Mouse (Mus musculus) urinary bladder, postnatal 36 days (tissue): ENCODE results near the gene Islr2.
"Not testable (repeated sequence)": the region's sequence is repeated elsewhere in the genome, so short reads cannot be mapped to it uniquely, and the experiment has no call there.

Experiments used
- DNase-seq, 2 experiments: peaks; one replicate each; pipeline ENCODE4 v3.0.0; 2022; ENCODE audit warnings: low spot score in 2 of 2, mixed read lengths in 1 of 2

The Islr2 gene

GRCm38 (mm10) chr9:58203516-58204447, at the start of gene Islr2, which contains the start of gene Islr:
Gene Islr2 (minus strand): TSS chr9:58204319.
Gene Islr (minus strand): TSS chr9:58204306.
- peak; percentile 45 to 68 for DNase-seq

DNA sequence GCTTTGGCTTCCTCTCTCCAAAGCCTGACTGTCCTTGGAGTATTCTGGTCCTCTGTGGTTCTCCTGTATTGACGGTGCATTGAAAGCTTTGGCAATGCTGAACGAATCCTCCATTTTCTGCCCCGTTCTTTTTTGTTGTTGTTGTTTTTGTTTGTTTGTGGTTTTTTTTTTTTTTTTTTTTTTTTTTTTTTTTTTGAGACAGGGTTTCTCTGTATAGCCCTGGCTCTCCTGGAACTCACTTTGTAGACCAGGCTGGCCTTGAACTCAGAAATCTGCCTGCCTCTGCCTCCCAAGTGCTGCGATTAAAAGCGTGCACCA, 49.6 kb upstream of the Islr2 start:
- DNase-seq, result not testable (repeated sequence)

DNA sequence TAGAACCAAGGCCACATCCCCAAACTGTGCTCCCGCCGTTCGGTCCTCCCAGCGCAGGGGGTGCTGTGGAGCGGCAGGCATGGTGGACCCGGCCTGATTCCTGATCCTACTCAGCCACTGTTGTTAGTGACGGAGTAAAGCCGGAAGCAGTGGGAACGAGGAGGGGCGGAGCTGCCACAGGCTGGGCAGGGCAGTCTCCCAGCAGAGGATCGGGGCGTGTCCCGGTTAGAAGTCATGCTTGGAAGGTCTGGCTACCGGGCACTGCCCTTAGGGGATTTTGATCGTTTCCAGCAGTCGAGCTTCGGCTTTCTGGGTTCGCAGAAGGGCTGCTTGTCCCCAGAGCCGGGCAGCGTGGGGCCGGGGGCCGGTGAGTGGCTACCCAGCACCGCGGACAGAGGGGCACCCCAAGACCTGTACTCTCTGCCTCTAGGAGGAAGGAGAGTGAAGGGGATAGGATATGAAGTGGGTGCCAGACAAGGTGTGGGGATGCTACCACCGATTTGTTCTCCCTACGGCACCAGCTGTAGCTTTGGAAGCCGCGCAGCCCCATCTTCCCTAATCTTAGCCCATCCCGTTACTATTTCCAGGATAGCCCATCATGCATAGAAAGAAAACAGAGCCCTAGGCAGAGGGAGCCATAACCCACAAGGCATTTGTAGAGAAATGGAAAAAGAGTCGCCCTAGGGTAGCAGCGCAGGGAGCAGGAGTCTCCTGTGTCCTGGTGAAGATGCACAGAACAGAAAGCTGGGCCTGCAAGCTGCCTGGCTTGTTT, 49.1 kb upstream of the Islr2 start, which contains the start of gene Stoml1:
Gene Stoml1, plus strand, starts transcription at position 132 of the 772 bp plus-strand sequence.
- peak; percentile 94 to 96 for DNase-seq

DNA sequence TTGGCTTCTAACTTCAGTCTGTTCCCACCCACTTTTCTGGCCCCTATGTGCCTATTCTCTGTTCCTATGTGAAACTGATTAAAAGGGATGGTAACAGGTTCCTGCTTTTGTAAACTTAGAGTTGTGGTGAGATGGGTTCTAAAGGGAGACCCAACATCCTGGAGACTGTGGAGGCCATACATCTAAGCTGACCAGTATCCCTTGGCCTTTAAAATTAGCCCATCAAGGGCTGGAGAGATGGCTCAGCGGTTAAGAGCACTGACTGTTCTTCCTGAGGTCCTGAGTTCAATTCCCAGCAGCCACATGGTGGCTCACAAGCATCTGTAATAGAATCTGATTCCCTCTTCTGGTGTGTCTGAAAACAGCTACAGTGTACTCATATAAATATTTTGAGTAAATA, 46.6 kb upstream of the Islr2 start:
- not testable (repeated sequence) for DNase-seq

- no peak for DNase-seq
Measured at GRCm38 (mm10) chr9:58250322-58250721, 46.2 kb upstream of the Islr2 start.

DNA sequence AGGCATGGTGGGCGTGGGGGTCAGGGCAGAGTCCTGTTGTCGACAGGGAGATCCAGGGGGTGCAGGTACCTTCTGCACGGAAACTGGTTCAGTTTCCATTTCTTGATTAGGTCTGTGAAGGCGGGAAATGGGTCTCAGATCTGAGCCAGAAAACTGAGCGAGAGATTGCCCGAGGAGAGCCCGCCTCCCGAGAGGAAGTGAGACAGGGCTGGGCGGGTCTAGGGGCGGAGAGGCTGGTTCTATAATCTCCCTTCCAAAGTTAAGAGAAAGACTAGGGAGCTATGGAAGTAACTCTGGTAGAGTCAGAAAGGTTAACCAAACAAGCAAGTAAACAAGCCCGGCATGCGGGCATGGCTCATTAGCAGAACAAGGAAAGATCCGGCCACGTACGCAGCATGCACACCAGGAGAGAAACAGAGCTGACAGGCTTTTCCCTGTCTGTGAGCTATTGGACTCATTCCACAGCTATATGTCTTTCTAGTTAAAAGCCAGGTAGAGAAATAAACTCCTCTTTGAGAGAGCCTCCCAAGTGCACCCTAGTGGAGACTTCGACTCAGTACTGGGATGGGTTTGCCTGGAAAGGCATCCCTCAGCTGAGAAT, 45.6 kb upstream of the Islr2 start, which contains the start of gene Pml:
Gene Pml, minus strand, starts transcription at position 195 of the 601 bp plus-strand sequence.
- peak; percentile 73 to 82 for DNase-seq

DNA sequence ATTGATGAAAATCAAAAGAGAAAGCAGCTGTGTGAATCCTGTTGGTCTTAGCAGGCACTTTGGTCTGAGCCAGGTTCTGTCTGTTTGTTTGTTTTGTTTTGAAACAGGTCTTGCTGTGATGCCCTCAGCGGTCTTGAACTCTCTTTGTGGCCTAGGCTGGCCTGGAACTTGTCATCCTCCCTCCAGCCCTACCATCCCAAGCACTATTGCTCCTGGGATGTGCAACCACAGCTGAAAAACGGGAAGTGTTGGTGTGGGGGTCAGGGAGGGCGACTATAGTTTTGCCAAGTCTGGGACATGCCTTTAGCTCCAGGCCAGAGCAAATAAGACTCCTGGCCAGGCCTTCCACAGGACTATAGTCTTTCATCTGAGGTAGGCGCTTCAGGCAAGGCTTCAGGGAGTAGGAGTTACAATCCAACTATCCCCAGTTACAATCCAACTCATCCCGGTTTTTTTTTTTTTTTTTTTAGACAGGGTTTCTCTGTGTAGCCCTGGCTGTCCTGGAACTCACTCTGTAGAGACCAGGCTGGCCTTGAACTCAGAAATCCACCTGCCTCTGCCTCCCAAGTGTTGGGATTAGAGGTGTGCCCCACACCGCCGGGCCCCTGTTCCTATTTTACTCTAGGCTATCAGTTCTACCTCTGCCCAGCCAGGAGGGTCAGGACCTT, 44.8 kb upstream of the Islr2 start:
- DNase-seq, result no peak

- DNase-seq, result peak; percentile 75 to 83
Measured at GRCm38 (mm10) chr9:58247064-58247759, 43.1 kb upstream of the Islr2 start.

- DNase-seq, result no peak
Measured at GRCm38 (mm10) chr9:58246083-58246591, 42.0 kb upstream of the Islr2 start.

- no peak for DNase-seq
Measured at GRCm38 (mm10) chr9:58243696-58244095, 39.6 kb upstream of the Islr2 start.

GRCm38 (mm10) chr9:58242696-58243095, 38.6 kb upstream of the Islr2 start:
- DNase-seq, result no peak

DNA sequence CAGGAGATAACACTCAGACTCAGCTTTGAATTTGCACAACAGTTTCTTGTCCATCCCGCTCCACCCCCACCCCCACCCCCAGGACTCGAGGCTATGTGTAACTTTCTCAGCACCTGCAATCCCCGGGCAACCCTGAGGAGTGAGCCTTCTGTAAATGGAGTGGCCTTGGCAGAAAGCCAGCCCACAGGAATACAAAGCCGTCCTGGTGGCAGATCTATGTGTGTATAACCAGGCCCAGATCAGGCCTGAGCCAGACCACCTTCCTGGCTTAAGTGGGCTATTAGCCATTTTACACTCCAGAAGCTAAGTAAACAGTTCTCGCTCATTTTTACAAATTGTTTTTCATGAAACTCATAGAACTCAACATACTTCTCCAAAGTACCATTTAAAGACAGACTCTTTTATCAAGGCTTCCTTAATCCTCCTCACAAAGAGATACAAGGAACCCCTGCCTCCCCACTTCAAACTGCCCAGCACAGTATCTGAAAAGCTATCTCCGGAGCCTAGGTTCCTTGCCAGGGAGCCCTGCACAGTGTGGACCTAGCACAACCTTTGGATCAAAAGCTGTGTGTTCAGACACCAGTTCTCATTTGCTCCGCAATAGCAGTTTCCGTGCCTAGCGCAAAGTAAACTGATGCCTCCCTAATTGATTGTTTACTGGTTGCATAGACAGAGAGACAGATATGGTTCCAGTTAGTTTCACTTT, 37.8 kb upstream of the Islr2 start:
- peak; percentile 24 to 48 for DNase-seq

GRCm38 (mm10) chr9:58234502-58235015, 30.4 kb upstream of the Islr2 start:
- no peak for DNase-seq

DNA sequence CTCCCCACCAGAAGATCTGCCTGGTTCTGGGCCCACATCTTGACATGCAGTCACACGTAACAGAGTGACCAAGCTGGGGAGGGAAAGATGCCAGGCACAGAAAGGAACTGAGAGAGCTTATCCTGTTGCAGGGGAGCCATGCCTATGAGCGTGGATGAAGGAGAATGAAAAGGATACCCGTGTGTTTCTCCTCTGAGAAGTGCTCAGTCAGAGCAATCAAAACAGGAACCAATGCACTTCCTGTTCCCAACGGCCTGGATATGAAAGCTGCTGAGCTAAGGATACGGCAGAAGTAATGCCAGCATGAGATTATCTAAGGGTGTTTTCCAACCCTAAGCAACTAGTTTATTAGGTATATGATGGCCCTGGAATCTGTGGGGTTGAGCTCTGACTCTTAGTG, 28.3 kb upstream of the Islr2 start:
- DNase-seq, result no peak

DNA sequence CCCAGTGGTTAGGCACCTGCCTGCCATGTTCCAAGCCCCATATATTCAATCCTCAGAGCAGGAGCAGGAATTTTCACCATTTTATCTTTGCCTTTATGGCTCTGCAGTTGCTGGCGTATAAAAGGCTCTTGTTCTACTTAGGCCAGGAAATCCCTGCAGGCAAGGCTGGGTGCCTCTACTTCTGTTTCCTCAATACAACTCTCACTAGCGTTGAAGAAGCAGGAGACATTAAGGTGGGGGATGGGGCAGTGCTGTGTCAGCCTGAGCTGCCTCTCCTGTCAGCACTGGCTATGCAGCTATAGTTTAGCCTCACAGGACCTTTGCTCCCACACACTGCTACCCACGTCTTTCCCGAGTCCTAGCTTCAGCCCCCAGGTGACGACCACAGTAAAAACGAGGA, 27.6 kb upstream of the Islr2 start:
- DNase-seq, result no peak

- no peak for DNase-seq
Measured at GRCm38 (mm10) chr9:58228777-58229466, 24.8 kb upstream of the Islr2 start.

- peak; percentile 46 to 48 for DNase-seq
Measured at GRCm38 (mm10) chr9:58225915-58226913, 22.1 kb upstream of the Islr2 start.

DNA sequence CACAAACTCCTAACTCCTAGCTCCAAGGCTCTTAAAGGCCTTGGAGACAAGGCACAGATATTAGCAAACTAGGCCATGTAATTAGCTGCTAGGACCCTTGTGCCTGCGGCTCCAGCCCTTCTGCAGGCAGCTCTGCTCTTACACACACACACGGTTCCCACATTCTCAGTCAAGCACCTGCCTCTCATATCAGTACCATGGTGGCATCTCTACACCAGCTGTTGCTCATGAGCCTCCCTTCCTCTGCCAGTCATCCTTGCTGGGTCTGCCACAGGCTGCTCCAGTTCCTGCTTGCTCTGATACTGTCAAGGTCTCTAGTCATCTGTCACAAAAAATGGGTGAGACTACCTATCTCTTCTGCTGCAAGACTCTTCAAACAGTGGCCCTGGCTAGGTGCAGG, 20.2 kb upstream of the Islr2 start:
- DNase-seq, result no peak
